Mouse (Mus musculus): ENCODE results near the gene Hoxd11. TPM values are rescaled to one million over a fixed set of nuclear protein-coding genes. Genes with fewer than 3 reads are reported as not detected.

Hoxd11 gene
- polyA plus RNA-seq, 1 experiment = not detected

DNA sequence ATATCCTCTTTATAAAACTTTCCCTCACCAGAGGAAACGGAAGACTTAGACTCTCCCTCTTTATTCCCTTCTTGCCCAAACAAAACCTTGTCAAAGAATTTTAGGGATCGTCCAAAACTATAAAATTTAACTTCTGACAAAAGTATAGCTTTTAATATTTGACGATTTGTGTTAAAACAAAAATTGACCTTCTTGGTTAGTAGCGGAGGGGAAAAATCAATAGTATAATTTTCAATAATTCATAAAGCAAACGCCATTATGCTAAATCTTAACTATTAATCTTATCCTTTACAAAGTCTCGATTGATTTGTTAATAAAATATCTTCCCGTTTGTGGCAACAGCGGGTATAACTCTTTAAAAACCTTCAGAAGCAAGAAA is 11.0 kb downstream of the Hoxd11 start:
- 0 out of 2 replicates have a peak, but pooled peaks cover 4% of the 10 kb centered on the region for H3K9me3 ChIP-seq (ENCODE audit: control insufficient read depth, low read length)
- H3K4me1 ChIP-seq (ENCODE audit: control insufficient read depth) = no peaks in the 10 kb centered on the region
- no peaks in the 10 kb centered on the region for H3K36me3 ChIP-seq (ENCODE audit: control insufficient read depth)
- TF ChIP-seq TAL1 (IDR thresholded peaks at IDR 0.05; ENCODE audit: low read length) (no peak), GATA1 (IDR thresholded peaks at IDR 0.05; ENCODE audit: low read length) (no peak)
- H3K4me3 ChIP-seq (replicated peaks) = no peak overlapping the region
- H3K27me3 ChIP-seq (ENCODE audit: control insufficient read depth) = peaks cover 100% of the 10 kb centered on the region

DNA sequence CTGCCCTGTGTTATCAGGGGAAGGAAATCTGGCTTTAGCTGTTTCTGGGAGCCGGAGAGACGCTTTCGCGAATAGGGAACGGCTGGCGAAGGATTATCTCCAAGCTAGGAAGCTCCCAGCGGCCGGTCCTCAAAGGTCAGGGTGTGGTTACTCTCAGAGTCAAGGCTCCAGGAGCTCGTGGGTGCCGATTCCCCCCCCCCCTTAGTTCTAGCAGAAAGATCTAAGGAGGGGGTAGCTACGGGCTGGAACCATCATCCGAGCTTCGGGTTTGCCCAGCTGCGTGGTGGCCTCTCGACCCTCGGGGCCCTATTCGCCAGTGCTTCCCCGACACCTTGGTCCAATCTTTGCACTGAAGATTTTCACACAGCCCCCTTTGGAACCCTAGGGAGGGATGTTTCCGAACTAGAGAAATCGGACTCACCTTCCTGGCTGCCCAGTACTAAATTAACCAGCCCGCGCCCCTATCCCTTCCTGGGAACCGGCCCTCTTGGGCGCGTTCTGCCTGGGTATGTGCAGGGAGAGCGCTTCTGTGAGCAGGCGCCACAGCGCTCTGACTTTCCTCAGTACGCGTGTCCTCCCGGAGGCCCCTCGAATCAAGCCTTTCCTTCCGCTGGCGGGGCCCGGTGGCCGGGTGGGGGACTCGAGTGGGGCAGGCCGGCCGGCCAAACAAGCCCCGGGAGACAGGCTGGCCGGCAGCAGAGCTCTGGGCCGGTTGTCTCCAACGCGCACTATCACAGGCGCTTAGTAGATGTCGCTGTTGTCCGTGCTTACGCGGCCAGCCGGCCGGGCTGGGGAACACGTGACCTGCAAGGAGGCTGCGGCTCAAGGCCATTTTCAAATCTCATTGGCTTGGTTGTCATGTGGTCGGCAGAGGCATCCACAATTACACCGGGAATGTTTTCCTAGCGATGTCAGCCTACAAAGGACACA is 11.9 kb downstream of the Hoxd11 start, which contains the start of gene Hoxd10:
Gene Hoxd10, plus strand, starts transcription at position 903 of the 930 bp plus-strand sequence.
- H3K9me3 ChIP-seq (ENCODE audit: control insufficient read depth, low read length) = 0 out of 2 replicates have a peak, but pooled peaks cover 4% of the 10 kb centered on the region
- peaks cover 100% of the 10 kb centered on the region for H3K27me3 ChIP-seq (ENCODE audit: control insufficient read depth)
- no peaks in the 10 kb centered on the region for H3K4me1 ChIP-seq (ENCODE audit: control insufficient read depth)
- H3K4me3 ChIP-seq (replicated peaks) = no peak within 1 kb of the TSS
- TF ChIP-seq GATA1 (IDR thresholded peaks at IDR 0.05; ENCODE audit: low read length) = no peak
- TF ChIP-seq TAL1 (IDR thresholded peaks at IDR 0.05; ENCODE audit: low read length) = no peak
- H3K36me3 ChIP-seq (ENCODE audit: control insufficient read depth) = no peaks in the 10 kb centered on the region

DNA sequence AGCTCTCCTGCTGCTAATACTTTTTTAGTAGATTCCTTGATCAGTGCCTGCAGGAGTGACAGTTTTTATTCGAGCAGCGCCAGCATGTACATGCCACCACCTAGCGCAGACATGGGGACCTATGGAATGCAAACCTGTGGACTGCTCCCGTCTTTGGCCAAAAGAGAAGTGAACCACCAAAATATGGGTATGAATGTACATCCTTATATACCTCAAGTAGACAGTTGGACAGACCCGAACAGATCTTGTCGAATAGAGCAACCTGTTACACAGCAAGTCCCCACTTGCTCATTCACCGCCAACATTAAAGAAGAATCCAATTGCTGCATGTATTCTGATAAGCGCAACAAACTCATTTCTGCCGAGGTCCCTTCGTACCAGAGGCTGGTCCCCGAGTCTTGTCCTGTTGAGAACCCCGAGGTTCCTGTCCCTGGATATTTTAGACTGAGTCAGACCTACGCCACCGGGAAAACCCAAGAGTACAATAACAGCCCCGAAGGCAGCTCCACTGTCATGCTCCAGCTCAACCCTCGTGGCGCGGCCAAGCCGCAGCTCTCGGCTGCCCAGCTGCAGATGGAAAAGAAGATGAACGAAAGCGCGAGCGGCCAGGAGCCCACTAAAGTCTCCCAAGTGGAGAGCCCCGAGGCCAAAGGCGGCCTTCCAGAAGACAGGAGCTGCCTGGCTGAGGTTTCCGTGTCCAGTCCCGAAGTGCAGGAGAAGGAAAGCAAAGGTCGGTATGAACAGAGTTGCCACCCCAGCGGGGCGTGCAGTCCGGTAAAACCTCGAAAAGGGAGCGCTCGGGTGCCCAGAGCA is 12.8 kb downstream of the Hoxd11 start:
- H3K4me3 ChIP-seq (replicated peaks) = no peak overlapping the region
- TF ChIP-seq TAL1 (IDR thresholded peaks at IDR 0.05; ENCODE audit: low read length) = no peak
- no peak for TF ChIP-seq GATA1 (IDR thresholded peaks at IDR 0.05; ENCODE audit: low read length)
- no peaks in the 10 kb centered on the region for H3K36me3 ChIP-seq (ENCODE audit: control insufficient read depth)
- H3K4me1 ChIP-seq (ENCODE audit: control insufficient read depth) = no peaks in the 10 kb centered on the region
- peaks cover 4% of the 10 kb centered on the region; the same call in 1 of the 2 replicates for H3K9me3 ChIP-seq (ENCODE audit: control insufficient read depth, low read length)
- H3K27me3 ChIP-seq (ENCODE audit: control insufficient read depth) = peaks cover 100% of the 10 kb centered on the region

DNA sequence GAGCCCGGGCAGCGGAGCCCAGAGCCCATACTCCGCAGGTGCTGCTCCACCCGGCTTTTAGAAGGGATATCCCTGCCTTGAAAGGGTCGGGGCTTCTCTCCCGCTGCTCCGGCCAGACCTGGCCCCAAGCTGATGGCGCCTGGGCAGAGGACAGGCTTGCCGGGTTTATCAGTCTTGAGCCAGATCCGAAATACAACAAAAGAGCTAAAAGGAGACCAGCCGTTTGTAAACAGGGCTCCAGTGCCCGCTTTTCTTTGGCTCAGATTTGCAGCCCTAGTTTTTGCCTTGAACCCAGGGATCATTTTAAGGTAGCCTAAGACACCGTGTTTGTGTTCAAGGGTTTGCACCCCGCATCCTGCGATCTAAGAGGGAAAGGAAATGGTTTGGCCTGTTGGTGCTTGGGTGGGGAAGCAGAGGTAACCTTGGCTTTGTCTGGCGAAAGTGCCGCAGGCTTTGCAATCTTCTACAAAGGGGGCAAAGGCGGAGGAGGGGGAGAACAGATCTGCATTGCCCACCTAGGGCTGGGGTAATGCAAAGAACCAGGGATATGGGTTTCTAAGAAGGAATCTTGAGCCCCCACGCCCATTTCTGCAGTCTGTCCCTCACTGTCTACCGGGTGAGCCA is 13.6 kb downstream of the Hoxd11 start:
- peaks cover 2% of the 10 kb centered on the region; the same call in 1 of the 2 replicates for H3K9me3 ChIP-seq (ENCODE audit: control insufficient read depth, low read length)
- H3K27me3 ChIP-seq (ENCODE audit: control insufficient read depth) = peaks cover 100% of the 10 kb centered on the region
- H3K4me3 ChIP-seq (replicated peaks) = no peak overlapping the region
- H3K4me1 ChIP-seq (ENCODE audit: control insufficient read depth) = 0 out of 2 replicates have a peak, but pooled peaks cover under 1% of the 10 kb centered on the region
- no peaks in the 10 kb centered on the region for H3K36me3 ChIP-seq (ENCODE audit: control insufficient read depth)
- TF ChIP-seq GATA1 (IDR thresholded peaks at IDR 0.05; ENCODE audit: low read length) = no peak
- TF ChIP-seq TAL1 (IDR thresholded peaks at IDR 0.05; ENCODE audit: low read length) = no peak

DNA sequence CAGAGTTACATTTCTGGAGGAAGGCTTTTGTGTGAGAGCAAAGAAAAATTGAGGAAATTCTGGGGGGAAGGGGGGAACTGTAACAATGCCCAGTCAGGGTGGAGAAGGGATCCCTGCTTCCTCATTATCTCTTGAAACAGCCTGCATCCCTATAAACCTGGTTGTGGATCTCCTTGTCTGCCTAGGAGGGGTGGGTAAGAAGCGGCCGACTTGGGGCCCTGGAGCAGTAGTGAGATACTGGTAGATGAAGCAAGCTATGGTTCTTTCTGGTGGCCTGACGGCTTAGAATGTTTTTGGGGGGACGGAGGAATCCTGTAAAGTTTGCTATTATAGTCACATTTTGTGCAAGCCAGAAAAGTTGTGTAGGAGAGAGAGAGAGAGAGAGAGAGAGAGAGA is 14.1 kb downstream of the Hoxd11 start:
- 0 out of 2 replicates have a peak, but pooled peaks cover 2% of the 10 kb centered on the region for H3K4me1 ChIP-seq (ENCODE audit: control insufficient read depth)
- H3K36me3 ChIP-seq (ENCODE audit: control insufficient read depth) = no peaks in the 10 kb centered on the region
- no peak overlapping the region for H3K4me3 ChIP-seq (replicated peaks)
- peaks cover 5% of the 10 kb centered on the region; the same call in 1 of the 2 replicates for H3K9me3 ChIP-seq (ENCODE audit: control insufficient read depth, low read length)
- H3K27me3 ChIP-seq (ENCODE audit: control insufficient read depth) = peaks cover 100% of the 10 kb centered on the region
- TF ChIP-seq TAL1 (IDR thresholded peaks at IDR 0.05; ENCODE audit: low read length) = no peak
- no peak for TF ChIP-seq GATA1 (IDR thresholded peaks at IDR 0.05; ENCODE audit: low read length)

DNA sequence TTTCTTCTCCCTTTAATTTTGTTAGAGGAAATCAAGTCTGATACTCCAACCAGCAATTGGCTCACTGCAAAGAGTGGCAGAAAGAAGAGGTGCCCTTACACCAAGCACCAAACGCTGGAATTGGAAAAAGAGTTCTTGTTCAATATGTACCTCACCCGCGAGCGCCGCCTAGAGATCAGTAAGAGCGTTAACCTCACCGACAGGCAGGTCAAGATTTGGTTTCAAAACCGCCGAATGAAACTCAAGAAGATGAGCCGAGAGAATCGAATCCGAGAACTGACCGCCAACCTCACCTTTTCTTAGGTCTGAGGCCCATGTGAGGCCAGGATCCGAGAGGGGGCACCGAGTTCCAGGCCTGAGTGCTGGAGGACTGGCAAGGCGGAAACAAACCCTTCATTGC is 14.7 kb downstream of the Hoxd11 start:
- Histone ChIP-seq H3K27me3 (ENCODE audit: control insufficient read depth) (peaks cover 100% of the 10 kb centered on the region), H3K36me3 (ENCODE audit: control insufficient read depth) (no peaks in the 10 kb centered on the region), H3K9me3 (ENCODE audit: control insufficient read depth, low read length) (peaks cover 5% of the 10 kb centered on the region; the same call in 1 of the 2 replicates), H3K4me3 (replicated peaks) (no peak overlapping the region), H3K4me1 (ENCODE audit: control insufficient read depth) (0 out of 2 replicates have a peak, but pooled peaks cover 2% of the 10 kb centered on the region)
- TF ChIP-seq GATA1 (IDR thresholded peaks at IDR 0.05; ENCODE audit: low read length) (no peak), TAL1 (IDR thresholded peaks at IDR 0.05; ENCODE audit: low read length) (no peak)

DNA sequence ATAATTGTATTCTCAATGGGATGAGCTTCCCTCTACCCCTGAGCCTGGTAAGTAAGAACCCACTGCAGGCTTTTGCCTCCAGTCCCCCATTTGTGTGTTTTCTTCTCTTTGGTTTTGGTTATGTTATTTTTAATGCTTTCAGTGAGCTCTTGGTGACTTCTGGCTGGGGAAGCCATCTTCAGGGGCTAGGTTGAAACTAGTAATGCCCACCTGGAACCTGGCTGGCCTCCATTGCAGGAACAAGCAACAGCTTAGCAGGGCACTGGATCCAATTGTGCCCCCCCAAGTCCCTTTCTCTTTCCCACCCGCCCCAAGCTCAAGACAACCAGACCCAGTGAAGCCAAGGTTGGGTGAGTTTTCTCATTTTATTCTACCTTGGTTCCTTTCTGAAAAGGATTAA is 16.0 kb downstream of the Hoxd11 start:
- Histone ChIP-seq H3K4me3 (replicated peaks) (no peak overlapping the region), H3K27me3 (ENCODE audit: control insufficient read depth) (peaks cover 100% of the 10 kb centered on the region), H3K36me3 (ENCODE audit: control insufficient read depth) (no peaks in the 10 kb centered on the region), H3K9me3 (ENCODE audit: control insufficient read depth, low read length) (peaks cover 5% of the 10 kb centered on the region; the same call in 1 of the 2 replicates), H3K4me1 (ENCODE audit: control insufficient read depth) (0 out of 2 replicates have a peak, but pooled peaks cover 2% of the 10 kb centered on the region)
- TF ChIP-seq TAL1 (IDR thresholded peaks at IDR 0.05; ENCODE audit: low read length) (no peak), GATA1 (IDR thresholded peaks at IDR 0.05; ENCODE audit: low read length) (no peak)

DNA sequence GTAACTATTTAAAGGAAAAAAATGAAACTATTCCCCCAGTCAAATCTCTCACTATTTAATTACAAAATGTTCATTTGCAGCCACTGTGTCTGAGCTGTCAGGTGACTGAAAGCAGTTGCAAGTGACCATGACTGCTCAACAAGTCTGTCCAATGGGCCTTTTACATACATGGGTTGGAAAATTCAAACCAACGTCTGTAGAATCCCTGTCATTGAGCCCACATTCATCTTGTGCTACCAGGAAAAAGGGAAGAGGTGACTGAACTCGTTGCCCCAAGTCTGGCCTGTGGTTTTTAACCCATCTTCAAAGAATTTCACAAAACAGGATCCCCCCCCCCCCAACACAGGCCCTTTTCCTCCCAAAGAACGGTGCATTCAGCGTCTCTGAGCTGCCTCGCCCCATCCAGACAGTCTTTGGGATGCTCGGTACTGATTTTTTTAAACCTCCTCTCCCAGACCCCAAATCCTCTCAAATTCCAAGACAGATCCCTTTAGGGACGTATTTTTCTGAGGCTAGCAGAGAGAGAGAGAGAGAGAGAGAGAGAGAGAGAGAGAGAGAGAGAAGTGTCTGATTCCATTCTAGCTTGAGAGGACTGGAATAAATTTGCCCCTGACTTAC is 16.6 kb downstream of the Hoxd11 start:
- Histone ChIP-seq H3K36me3 (ENCODE audit: control insufficient read depth) (no peaks in the 10 kb centered on the region), H3K4me1 (ENCODE audit: control insufficient read depth) (0 out of 2 replicates have a peak, but pooled peaks cover 2% of the 10 kb centered on the region), H3K27me3 (ENCODE audit: control insufficient read depth) (peaks cover 100% of the 10 kb centered on the region), H3K4me3 (replicated peaks) (no peak overlapping the region), H3K9me3 (ENCODE audit: control insufficient read depth, low read length) (peaks cover 5% of the 10 kb centered on the region; the same call in 1 of the 2 replicates)
- TF ChIP-seq GATA1 (IDR thresholded peaks at IDR 0.05; ENCODE audit: low read length) (no peak), TAL1 (IDR thresholded peaks at IDR 0.05; ENCODE audit: low read length) (no peak)
